Mouse (Mus musculus) 416B (cell line): ENCODE measurements around the gene Brd7.

Source experiments
- DNase-seq: peaks from one replicate; pipeline ENCODE4 v3.0.0; 2011; ENCODE audit warnings: low read depth

Brd7 gene

GRCm38 (mm10) chr8:88309881-88310280 lies 52.1 kb downstream of the Brd7 start:
- no peak for DNase-seq

DNA sequence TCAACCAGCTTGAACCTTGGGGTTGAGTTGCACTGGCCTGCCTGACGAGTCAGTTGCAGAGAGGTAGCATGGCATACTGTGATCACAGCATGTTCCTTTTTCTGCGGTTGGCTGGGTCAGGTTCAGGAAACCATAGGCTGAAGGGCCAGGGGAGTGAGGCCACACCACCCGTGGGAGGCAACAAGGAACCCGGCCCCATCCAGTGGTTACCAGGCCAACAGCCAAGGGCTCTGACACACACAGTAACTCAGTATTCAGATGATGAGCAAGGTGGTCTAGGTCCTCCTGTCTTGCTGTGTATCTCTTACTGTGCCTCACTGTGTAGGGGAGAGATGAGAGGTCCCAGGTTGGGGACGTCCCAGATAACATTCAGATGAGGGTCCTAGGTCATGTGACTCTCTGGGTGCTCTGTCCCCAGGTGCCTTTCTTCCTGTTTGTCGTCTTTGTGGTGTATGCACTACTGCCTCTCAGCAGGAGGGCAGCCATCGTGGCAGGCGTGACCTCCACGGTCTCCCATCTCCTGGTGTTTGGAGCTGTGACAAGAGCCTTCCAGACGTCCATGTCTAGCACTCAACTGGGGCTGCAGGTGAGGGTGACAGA lies 52.6 kb downstream of the Brd7 start:
- peak; percentile 82 for DNase-seq

DNA sequence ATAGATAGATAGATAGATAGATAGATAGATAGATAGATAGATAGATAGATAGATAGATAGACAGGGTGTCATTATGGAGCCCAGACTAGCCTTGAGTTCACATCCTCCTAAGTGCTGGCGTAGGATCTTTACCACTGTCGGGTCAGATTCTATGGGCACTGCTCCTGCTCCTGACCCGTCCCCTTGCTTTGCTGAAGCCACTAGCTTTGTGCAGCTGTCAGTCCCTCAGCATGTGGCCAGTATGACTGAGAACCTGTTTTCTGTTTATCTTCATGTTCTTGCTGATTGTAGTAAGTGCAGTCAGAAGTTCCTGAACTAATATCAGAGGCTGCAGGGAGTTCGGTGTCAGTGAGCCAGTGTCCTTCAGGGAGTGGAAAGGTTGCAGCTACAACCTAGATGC lies 54.3 kb downstream of the Brd7 start:
- DNase-seq: no peak

DNA sequence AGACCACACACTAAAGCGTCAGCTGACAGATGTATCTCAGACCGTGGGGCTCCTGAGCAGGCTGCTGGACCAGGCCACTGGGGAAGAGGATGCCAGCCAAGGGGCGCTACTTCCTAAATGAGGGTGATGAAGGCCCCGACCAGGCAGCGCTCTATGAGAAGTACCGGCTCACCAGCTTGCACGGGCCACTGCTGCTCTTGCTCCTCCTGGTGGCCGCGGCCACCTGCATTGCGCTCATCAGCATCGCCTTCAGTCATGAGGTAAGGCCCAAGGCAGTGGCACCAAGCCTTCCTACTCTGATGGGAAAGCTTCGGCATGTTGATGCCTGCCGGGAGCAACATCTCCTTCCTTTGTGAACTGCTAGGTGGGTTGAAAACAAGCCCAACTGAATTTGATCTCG lies 55.5 kb downstream of the Brd7 start:
- DNase-seq: peak; percentile 37

GRCm38 (mm10) chr8:88305814-88306213 lies 56.2 kb downstream of the Brd7 start:
- peak; percentile 61 for DNase-seq

DNA sequence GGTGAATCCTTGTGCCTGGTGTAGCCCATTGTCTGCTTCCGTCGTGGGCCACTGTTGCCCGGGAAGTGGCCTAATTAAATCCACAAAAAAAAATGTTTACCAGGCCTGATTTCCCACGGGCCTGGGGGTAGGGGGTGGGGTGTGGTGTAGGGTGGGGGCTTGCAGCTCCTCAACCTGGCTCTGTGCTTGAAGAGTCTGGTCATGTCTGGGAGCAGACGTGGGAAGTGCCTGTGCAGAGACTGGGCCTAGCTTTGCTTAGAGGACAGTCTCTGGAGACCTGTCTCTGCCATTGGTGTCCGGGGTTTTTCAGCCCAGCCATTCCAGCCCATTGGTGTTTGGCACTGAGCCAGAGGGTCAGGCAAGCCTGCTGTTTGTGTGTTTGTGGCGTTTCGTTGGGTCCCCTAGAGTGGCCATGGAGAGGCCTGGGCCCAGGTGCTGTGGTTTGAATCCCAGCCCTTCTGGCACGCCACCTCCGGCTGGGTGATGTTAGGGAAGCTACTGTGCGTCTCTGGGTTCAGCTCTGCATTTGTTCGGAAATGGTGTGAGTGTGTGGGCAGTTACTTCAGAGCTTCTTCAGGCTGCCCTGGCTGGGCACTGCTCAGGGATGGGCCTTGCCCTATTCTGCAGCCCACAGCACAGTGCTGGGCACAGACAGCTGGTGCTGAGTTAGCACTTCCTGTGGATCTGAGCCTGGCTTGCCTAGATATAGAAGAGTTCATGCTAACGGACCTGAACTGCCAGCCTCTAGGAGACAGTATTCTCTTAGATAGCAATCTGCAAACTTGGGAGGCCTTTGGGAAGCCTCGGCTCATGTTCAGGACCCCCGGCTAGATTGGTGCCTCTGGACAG lies 60.2 kb downstream of the Brd7 start:
- no peak for DNase-seq

DNA sequence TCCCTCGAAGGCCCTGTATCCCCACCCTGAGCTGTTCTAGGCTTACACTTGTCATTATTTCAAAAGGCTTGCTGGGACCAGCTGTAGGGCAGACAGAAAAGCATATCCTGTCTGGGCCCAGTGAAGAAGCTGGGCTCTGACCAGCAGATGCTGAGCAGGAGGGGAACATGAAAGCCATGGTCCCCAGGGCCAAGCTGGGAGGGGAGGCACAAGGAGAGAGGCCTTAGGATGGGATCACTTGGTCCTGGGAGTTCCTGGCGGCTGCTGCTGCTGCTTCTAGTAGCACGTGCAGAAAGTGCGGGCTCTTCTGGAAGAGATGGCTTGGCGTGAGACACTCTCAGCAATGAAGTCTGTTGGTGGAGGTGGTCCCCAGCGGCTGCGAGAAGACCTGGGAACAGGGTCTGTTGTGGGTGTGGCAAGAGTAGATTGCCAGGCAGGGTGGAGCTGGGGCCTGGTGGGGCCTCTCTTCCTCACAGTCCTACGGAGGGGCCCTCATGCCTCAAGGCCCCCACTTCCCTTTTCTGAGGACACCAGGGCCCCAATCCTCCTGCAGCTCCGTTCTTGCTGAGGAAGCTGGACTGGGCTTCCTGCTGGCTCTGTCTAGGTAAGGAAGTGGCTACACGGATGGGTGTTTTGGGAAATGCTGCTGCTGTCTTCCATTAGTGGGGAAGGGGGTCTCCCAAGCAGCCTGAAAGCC lies 61.9 kb downstream of the Brd7 start:
- peak; percentile 38 for DNase-seq

- no peak for DNase-seq
Measured at GRCm38 (mm10) chr8:88298733-88299103, 63.3 kb downstream of the Brd7 start.

GRCm38 (mm10) chr8:88297976-88298732 lies 63.8 kb downstream of the Brd7 start:
- DNase-seq: peak; percentile 47

- no peak for DNase-seq
Measured at GRCm38 (mm10) chr8:88294977-88295376, 67.0 kb downstream of the Brd7 start.

DNA sequence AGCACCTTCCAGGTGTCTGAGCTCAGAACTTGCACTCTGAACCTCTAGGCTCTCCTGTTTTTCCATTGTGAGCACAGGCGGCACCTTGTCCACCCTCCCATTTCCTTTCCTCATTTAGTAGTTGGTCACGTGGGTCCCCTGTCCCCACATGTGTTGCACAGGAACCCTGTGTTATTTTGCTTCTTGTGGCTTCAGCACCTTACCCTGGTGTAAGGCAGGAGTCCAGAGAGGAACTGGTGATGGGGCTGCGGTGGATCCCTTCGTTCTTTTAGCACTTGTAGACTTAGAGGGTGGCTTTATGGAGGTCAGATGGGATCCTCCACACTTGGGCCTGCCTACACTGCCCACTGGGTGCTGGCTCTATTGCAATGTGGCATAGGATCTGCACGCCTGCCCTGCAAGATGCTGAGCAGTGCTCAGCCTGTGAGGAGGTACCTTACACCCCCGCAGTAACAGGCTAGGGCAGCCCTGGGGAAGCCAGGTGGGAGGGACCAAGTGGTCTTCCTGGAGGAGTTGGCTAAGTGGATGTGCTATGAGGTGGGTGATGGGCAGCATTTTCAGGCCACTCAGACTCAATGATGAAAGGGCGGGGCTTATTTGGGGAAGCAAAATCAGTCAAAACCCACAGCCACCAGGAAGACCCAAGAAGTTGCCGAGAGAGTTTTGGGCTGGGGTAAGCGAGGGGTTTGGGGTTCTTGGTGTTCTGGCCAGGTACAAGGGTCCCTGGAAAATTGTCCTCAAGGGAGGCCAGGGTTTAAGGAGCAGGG lies 68.2 kb downstream of the Brd7 start:
- peak; percentile 93 for DNase-seq

- DNase-seq: no peak
Measured at GRCm38 (mm10) chr8:88292926-88293325, 69.1 kb downstream of the Brd7 start.

DNA sequence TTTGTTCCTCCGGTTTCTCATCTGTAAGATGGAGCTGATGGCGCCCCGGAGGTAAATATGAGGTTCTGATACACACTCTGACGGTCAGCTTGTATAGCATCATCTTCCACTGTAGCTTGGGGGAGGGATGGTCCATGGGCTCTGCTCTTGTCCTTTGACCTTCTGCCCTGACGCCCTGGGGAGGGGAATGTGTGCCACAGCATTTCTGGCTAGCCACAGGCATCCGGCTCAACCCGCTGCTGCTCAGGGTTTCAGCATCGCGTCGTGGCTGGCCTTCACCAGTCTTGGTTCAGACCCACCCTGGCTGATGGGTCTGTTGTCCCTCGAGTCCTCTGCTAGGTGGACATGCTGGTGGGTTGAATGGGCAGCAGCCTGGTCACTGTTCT lies 70.7 kb downstream of the Brd7 start:
- DNase-seq: no peak

DNA sequence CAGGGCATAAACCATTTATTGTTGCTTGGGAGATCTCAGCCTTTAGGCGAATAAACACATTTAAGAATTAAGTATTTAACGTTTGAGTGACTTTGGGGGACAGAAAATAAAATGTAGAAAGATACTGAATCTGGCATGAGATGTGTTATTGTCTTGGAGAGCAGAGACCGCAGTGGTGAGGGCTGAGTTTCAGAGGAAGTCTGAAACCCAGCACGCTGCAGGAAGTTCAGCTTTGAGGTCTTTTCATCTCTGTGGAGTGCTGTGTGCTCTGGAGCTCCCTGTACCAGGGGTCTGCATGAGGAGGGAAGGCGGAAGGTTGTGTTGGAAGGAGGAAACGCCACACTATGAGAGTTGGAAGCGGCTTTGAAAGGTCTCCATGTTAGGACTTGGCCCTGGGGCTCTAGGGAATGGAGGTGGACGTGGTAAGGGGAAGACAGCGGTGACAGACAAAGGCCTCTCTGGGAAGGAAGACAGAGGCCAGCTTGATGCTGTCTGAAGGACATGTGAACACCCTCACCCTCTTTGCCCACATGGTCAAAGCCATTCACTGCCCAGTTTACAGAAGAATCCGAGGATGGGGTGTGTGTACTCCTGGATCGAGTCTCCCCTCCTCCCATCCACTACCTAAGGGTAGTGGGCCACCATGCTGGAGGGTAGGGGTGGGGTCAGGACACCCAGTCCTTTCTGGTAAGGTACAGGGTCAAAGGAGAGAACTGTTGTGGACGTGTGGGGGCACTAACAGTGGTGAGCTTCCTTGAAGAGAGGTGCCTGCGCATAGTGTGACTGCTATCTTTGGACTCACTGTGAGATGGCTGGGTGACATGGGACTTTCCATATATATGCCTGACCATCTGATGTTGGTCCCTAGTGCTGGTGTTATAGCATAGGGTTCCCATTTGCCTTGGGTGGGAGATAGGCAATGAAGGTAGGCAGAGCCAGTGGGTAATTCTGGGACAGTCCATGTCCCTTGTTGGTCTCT lies 71.4 kb downstream of the Brd7 start:
- DNase-seq: peak; percentile 51

DNA sequence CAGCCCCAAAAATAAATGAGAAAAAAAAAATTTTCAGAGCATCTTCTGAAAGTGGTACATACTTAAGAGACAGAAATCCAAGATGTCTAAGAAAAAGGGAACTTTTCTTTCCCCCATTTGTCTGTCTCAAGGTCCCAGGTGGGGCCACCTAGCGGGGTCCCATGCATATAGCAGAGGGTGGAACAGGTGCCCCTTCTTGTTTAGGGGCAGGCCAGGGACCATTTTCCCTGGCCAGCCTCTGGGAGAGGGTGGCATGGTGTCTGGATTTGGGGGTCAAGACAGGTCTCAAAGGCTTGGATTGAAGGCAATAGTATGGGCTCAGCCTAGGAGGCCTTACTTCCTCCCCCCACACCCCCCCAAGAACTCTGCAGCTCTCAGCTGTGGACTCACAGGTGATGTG lies 72.1 kb downstream of the Brd7 start:
- DNase-seq: peak; percentile 51

DNA sequence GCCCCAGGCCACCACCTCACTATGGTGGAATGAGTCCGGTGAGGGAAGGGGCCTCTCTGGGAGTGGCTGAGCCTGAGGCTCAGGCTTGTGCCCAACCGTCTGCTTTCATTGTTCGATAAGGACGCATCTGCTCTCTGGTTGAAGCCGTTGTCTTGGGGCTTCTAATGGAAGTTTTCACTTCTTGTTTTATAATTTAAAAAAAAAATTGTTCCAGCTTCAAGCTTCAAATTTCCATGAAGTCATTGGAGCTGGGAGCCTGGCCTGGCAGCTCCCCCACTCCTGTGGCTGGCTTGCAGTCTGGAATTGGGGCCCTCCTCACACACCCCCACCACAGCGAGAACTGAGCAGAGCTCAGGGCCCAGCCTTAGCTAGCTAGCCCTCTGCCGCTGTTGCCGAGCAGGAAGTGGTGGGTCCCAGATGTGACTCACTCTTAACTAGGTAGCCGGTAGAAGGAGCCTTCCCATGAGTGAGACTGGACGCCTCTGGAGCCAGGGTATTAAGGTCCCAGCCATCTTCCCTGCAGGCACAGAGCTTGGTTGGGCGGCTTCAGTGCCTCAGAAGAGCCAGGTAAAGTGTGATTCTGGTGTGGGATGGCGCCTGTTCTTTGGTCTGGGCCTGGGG lies 73.3 kb downstream of the Brd7 start:
- DNase-seq: peak; percentile 89

GRCm38 (mm10) chr8:88286421-88286960 lies 75.5 kb downstream of the Brd7 start:
- no peak for DNase-seq

DNA sequence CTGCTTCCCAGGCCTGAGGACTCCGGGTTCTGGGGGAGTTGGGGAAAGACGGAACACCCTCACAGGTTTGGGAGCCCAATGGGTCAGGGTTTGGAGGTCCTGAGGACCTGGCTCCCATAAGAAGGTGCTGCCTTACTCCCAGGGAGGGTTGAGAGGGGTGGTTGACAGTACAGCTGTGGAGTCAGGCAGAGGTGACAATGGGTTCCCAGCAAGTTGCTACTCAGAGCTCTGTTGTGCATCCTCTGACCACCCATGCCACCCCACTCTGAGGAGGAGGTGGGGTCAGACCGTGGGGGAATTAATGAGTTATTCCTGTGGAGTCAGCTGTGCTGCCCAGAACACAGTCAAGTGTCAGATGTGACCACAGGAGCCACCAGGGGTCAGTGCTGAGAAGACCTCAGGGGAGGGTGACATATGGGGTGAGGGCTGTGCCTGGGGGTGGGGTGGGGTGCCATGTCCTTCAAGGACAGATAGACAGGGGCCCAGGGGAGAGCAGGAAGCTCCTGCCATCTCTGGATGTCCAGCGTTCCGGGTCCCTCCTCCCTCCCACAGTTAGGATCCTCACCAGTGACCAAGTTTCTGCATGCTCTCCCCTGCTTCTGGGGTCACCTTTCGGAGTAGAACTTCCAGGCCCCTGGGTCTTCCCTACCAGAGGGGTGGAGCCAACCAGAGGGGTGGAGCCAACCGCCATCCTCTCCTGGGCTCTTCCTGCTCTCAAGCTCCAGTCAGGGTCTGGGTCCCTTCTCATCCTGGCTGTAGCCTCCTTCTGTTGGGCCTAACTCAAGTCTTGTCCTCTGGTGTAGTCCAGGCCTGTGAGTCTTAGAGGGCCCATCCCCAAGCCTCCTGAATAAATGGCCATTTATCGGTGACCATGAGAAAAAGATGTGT lies 76.3 kb downstream of the Brd7 start:
- DNase-seq: peak; percentile 38

GRCm38 (mm10) chr8:88284738-88285137 lies 77.3 kb downstream of the Brd7 start:
- DNase-seq: no peak
